Mouse (Mus musculus) thymus, adult 2 months (tissue): ENCODE results near the gene Cog3.

ENCODE experiments used
- CTCF ChIP-seq: fragments of 200-500 bp; IDR thresholded peaks from 2 replicates; pipeline ENCODE4 v1.5.1; 2012; ENCODE audit warnings: mild to moderate bottlenecking, control low read depth, low read length, moderate library complexity, borderline replicate concordance; ENCODE audit not compliant: control insufficient read depth, poor library complexity, insufficient read depth; ENCODE audit errors: extremely low read depth
- POLR2A ChIP-seq: fragments of 200-500 bp; IDR thresholded peaks from 2 replicates; pipeline ENCODE4 v1.6.1; 2012; ENCODE audit warnings: mild to moderate bottlenecking, low read length, control low read depth, moderate library complexity; ENCODE audit not compliant: control insufficient read depth, poor library complexity, insufficient read depth; ENCODE audit errors: extremely low read depth

DNA sequence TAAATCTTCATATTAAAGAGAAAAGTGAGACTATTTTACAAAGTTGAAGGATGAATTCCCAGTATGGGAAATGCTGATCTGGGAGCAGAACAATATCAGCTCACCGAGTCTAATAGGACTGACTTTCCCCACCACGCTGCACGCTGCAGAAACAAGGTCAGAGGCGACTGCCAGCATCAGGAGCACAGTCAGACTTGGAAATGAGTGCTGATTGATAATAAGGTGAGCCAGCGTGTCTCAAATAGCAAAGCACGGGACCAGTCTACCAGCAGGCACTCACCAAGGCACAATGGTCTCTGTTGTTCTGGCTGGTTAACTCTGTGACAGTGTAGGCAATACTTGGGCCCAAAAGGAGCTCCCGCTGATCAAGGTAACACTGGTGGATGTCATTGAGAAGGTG is 21.7 kb downstream of the Cog3 start:
- no peak for TF ChIP-seq CTCF
- TF ChIP-seq POLR2A = no peak
